Mouse (Mus musculus): ENCODE data around the gene Gm38394. TPM values are rescaled to one million over a fixed set of nuclear protein-coding genes. Genes with fewer than 3 reads are reported as not detected.

Gm38394 gene
- total RNA-seq, 2 experiments from 2014 or later = 27.3 to 27.7 TPM

DNA sequence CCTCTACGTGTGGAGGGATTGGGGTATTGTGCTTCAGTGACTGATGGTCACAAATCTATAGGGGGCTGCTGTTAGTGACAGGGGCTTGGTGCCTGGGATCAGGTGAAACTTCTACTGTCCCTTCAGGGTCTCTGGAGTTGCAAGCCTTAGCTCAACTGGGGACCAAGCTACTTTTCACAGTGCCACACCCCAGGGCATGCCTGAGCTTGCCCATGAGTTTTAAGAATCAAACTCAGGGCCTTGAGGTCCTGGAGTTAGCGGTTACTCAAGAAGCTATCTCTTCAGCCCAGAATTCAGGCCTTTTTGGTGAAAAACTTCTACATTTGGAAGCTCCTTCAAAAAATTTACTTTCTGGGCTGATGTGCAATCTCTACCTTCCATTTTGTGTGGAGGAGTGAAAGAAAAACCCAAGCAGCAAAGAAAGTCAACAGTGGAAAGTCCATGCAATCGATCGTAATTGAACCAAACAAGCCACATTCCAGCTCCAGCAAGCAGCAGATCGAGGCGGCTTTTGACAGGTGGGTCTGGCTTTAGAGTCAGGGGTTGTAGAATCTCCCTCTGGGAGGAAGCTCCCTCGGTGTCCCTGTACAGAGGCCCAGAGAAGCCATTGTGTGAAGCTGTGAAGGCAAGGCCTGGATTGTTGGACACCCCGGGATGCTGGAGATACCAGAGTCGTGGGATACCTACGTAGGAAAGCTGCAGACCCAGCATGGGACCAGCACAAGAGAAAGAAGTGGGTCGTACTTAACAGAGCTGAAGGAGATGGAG, 3.3 kb upstream of the Gm38394 start:
- DNase-seq (ENCODE audit: low spot score in 2 of 2) = no peak

DNA sequence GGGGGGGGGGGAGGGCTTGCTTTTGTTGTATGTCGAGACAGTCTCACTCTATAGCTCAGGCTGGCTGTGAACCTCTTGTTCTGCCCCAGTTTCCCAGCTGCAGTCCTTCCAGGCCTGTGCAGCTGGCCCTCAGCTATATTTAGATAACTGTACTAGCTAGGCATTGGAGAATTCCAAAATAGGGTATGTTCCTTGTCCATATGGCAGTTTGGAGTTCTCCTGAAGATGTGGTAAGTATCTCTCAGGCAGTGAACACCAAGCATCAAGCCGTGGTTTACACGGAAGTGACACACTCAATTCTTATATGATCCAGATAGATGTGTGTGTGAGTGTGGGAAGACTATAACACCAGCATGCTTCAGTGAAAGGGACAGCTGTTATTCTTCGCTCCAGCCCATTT, 2.3 kb upstream of the Gm38394 start:
- DNase-seq (ENCODE audit: low spot score in 2 of 2) = no peak

DNA sequence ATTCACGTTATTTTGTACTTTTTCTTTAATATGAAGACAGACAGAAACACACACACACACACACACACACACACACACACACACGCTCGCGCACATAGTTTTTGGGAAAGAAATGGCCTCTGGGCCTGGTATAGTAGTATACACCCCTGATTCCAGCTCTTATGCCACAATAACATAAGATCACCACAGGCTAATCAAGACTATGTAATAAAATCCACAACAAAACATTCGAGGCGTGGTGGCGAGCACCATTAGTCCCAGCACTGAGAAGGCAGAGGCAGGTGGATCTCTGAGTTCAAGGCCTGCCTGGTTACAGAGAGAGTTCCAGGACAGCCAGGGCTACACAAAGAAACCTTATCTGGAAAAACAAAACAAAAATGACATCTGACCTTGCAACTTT, 1.8 kb upstream of the Gm38394 start:
- DNase-seq (ENCODE audit: low spot score in 2 of 2) = no peak

DNA sequence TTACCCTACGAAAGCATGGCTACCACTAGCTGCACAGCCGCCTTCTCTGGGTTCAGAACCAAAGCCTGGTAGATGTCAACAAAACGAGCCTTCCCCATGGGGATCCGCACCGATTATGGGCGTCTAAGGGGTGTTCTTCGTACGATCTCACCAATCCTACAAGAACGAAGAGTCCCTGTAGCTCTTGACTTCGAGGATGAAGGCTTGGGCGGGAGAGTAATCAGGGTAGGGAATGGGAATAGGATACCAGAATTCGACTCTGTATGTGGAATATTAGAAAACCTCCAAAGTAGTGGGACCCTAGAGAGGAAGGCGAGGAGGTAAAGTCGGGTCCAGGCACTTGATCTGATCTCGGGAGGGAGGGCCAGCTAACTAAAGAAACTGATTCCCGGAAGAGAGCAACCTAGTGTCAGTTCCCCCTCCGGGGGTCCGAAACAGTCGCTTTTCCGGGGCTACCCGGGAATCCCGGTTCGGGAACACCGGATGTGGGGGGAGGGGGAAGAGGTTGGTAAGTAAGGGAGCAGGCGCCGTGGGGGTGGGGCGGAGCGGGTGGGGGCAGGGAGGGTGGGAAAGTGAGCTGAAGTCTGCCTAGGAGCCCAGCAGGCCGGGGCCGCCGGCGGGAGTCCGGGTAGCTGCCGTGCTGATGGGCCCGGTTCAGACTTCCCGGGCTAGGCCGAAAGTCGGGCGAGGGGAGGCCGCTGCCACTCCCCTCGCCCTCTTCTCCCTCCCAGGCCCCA, 484 bp downstream of the Gm38394 start, which contains the start of gene Zbed6:
Gene Zbed6, minus strand, starts transcription at position 420 of the 737 bp plus-strand sequence.
- peak; percentile 36 to 66 for DNase-seq (ENCODE audit: low spot score in 2 of 2)

DNA sequence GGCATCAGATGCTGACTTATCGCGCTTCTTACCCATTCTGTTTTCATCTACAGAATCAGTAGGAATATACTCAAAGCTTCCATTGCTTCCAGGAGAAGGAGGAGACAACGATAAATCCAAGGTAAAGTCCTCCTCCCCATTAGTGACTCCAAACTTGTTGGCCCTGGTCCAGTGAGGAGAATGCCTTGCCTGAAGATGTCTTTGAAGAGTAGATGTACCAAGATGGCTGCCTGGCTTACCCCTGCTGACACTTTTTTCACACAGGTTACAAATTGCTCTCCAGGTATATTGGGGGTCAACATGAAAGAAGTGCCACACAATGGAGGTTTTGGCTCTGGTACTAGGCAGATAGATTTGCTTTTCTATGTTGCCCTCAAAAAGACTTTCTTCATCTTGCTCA, 2.2 kb downstream of the Gm38394 start:
- DNase-seq (ENCODE audit: low spot score in 2 of 2) = no peak

DNA sequence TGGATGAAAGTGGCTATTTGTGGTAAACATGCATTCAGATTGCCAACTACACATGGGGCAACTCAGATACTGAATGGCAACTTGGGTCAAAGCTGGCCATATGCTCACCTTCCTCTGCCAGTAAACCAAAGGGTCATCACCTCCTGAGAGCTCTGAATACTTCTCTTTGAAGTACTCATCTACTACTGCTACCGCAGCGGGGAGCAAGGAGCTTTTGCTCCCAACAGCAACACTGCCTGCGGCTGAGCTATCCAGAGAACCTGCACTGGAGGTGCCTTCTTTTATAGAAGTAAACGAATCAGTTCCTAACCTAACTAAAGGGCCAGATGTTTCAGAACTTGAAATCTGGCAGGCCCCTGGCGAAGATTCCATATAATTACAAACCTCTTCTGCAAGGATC, 4.3 kb downstream of the Gm38394 start:
- no peak for DNase-seq (ENCODE audit: low spot score in 2 of 2)

DNA sequence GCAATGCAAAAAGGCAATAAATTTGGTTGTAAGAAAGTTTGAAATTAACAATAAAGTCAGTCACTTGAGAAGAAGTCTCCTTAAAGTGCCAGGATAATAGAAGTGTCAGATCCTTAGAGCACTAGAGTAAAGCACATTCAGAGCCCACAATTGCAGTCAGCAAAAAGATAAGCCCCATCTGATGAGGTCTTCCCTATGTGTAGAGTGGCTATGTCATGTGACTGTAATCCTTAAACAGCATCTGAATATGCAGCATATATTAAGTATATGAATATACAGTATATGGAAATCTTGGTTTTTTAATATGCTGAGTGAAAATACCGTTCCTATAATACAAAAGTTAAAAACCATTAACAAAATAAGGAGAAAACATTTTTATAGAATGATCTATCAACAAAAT, 8.1 kb downstream of the Gm38394 start:
- no peak for DNase-seq (ENCODE audit: low spot score in 2 of 2)

DNA sequence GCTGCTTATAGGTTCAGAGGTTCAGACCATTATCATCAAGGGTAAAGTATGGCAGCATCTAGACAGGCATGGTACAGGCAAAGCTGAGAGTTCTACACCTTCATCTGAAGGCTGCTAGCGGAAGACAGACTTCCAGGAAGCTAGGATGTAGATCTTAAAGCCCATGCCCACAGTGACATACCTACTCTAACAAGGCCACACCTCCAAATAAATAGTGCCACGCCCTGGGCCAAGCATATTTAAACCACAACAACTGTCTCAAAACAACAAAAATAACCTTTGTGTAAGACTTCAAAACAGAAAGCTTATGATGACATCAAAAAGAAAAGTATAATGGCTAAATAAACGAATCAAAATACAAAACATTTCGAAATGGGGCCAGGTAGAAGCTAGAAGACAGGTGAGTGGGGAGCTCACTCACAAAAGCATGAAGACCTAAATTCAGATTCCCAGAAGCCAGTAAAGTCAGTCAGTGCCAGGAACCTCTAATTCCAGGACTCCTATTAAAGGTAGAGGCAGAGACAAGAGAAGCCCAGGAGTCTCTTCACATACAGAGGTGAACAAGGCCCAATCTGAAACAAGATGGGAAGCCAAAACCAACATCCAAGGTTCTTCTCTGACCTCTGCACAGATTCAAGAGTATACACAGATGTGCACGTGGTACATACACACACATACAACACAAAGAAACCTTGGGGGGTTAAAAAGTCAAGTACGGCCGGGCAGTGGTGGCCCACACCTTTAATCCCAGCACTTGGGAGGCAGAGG, 10.6 kb downstream of the Gm38394 start:
- no peak for DNase-seq (ENCODE audit: low spot score in 2 of 2)

DNA sequence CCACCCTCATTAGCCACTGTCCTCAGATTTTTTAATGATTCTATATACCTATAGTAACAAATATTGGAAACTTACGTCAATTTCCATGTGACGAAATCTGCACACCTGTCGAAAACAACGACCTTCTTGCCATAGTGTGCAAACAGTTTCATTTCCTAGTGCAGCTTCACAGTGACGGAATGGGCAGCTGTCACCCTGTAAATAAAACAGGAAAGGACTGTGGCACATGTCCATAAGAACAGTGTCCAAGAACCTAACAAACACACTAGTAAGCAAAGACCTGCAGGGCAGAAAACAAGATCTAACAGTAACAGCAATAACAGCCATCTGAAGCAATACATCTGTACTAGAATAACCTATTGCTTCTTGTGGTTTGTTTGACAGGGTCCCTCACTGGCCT, 15.5 kb downstream of the Gm38394 start:
- no peak for DNase-seq (ENCODE audit: low spot score in 2 of 2)

DNA sequence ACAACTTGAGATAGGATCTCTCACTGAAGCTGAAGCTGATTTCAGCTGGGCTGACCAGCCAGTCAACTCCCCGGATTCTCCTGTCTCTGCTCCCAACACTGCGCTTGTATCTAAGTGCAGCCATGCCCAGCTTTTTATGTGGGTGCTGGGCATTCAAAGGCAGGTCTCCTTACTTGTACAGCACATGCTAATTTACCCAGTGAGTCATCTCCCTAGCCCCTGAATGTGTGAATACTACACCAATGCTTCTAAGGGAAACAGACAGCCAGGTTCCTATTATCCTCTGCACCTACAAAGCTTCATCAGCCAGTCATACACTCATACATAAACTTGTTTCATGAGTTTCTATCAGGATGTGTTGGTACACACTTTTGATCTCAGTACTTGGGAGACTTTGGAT, 20.0 kb downstream of the Gm38394 start:
- no peak for DNase-seq (ENCODE audit: low spot score in 2 of 2)

DNA sequence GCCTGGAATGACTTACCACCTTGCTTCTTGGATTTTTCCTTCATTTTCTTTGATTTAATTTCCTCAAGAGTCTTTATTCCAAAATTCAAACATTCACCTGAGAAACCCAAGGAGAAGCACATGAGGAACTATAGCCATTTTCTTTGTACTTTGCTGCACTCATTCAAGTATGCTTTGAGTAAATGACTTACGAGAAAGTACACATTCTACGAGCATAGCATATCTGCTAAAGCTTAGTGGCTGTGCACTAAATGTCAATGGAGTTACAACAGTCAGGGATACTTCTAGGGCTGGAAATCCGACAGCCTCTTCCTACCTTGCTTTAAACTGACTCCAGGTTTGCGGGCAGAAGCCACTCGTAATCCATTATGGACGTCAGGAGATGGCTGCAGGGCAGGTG, 22.6 kb downstream of the Gm38394 start:
- no peak for DNase-seq (ENCODE audit: low spot score in 2 of 2)

DNA sequence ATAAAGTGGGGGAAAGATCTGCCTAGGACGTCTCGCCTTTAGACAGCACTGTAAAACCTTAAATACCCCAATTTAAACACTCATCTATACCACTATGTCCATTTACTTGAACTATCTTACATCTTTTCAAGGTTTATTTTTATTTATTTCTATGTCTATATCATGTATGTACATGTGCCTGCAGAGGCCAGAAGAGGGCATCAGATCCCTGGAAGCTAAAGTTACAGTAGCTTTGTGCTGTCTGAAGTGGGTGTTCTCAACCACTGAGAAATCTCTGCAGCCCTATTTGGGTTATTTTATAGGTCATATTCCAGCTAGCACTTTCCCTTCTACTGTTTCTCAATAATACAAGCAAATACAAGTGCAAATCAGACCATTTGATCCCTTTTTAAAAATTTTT, 28.9 kb downstream of the Gm38394 start:
- DNase-seq (ENCODE audit: low spot score in 2 of 2) = no peak

DNA sequence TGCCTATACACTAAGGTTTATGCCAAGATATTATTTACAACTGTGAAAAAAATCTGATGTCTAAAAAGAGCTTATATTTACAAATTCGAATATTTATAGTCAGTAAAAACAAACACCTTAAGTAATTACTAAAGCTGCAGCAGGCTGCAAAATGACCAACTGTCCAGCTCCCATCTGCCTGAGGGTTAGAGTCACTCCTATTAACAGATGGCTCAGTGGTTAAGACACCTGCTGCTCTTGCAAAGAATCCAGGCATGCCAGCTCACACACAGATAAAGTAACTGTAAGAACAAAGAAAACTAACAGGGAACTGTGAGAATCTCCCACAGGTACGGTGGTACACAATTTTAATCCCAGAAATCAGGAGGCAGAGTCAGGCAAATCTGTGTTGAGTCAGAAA, 36.1 kb downstream of the Gm38394 start:
- no peak for DNase-seq (ENCODE audit: low spot score in 2 of 2)

DNA sequence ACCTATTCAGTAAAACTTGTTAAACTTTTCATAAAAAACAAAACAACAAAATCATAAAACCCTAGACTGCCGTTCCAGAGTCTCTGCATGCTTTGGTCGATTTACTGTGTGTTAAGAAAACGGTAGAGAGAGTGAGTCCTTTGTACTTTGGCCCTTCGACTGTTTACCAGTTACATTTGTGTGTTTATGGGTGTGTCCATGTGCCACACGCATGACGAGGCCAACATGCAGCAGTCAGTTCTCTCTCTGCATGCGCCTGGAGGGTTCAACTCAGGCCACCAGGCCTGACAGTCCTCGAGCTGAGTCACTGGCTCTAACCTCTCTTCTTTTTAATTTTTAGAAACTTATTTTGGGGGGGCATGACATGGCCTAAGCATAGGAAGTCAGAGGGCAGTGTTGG, 42.8 kb downstream of the Gm38394 start:
- no peak for DNase-seq (ENCODE audit: low spot score in 2 of 2)

DNA sequence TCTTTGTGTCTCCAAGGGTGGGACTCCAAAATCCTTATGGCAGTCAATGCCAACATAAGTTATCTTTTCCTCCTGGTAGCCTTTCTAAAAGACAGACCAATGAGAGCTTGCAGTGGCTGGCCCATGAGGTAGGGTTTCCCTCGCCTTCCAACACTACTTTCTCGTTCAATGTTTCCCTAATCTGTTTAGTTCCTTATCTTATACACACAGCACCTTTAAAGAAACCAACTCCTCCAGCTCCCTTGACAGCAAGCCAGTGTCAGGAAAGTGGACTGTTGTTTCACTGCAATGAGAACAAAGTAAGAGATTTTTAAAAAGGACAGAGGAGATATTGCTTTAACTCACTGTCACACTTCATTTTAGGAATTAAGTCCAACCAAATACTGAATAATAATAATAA, 43.2 kb downstream of the Gm38394 start:
- no peak for DNase-seq (ENCODE audit: low spot score in 2 of 2)

DNA sequence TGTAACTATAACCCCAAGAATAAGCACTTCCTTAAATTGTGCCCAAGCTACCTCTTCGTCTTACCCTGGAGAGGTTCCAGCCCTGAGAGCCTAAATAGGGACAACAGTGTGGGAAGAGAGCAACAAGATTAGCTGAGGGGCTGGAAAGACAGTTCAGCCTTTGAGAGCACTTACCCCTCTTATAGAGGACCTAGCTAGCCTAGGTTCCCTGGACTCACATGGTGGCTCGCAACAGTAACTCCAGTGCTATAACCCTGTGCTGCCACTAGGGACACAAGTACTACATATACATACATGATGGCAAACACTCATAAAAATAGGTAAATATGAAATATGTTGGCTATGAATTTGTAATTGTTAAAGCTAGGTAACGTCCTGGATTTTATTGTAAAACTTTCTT, 47.3 kb downstream of the Gm38394 start:
- no peak for DNase-seq (ENCODE audit: low spot score in 2 of 2)

DNA sequence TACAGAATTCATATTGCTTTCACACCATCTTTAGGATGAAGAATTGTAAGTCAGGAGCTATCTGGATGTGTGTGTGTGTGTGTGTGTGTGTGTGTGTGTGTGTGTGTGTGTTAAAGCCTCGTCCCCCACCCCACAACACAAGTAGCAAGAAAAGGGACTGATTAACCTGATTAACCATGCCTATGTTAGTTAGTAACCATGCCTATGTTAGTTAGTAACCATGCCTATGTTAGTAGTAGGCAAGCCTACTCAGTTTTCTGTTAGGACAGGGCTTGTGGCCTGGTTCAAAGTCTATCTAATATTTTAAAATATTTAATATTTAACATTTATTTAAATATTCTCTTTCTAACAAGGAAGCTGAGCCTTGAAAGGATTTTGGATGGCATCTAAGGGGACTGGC, 49.7 kb downstream of the Gm38394 start:
- DNase-seq (ENCODE audit: low spot score in 2 of 2) = no peak

DNA sequence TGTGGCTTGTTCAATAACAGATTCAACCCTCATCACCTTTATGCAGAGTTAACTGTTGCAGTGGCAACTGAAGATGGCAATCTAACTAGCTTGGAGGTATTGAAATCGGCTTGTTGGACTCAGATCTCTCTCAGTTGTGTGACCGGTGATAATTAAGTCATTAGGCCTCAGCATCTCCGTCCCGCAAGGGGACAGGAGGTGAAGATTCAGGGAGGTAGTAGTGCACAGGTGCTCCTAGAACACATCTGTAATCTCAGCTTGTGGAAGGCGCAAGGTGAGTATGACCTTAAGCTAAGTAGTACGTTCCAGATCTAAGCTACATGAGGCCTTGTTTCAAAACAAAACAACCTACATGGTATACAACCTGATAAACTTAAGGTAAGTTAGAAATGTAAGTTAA, 50.5 kb downstream of the Gm38394 start:
- DNase-seq (ENCODE audit: low spot score in 2 of 2) = no peak

DNA sequence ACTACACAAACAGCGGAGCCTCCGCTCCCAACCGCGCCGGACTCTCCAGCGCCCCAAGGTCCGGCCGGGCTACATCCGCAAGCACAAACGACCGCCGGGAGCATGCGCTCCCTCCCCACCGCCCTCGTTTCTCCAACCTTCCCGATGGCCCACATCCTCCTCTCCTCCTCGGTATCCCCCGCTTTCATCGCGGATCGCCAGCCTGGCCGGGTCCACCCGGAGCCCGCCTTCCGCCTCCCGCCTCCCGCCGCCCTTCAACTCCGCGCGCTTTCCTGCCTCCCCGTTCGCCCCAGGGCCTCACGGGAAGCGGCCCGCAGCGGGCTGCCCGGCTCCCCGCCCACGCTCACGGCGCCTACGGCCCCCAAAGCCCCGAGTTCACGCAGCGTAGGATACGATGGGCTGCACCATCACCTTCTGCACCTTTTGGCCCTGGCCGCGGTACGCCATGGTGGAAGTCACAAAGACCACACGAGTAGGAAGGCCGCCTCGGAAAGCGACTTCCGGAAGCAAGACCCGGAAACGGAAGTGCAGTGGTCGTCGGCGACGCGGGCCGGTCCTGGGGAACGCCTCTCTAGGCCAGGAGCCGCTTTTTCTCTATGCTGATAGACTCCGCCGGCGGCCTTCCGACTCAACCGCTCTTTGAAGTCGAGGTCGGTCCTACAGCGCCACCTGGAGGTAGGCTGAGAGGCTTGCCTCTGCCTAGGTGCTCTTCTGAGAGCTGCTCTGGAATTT, 51.2 kb downstream of the Gm38394 start, which contains the start of gene Snrpe:
Gene Snrpe, minus strand, starts transcription at position 521 of the 732 bp plus-strand sequence.
- peak; percentile 93 to 96 for DNase-seq (ENCODE audit: low spot score in 2 of 2)

DNA sequence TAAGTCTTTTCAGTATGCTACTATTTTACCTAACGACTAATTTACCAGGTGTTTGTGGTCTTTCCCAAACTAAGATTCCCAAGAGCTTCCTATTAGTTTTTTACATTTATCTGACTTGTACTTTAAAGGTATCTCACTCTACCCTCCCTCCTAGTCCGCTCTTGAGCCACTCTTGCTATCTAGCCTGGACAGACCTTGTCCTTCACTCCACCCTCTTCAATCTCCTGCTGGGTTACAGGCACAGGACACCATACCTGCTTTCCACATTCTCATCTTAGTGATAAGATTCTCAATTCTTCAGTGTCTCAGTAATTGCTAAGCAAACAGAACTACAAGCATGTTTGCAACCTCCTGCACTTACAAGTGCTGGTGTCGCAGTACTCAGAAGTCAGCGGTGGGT, 57.9 kb downstream of the Gm38394 start:
- no peak for DNase-seq (ENCODE audit: low spot score in 2 of 2)

DNA sequence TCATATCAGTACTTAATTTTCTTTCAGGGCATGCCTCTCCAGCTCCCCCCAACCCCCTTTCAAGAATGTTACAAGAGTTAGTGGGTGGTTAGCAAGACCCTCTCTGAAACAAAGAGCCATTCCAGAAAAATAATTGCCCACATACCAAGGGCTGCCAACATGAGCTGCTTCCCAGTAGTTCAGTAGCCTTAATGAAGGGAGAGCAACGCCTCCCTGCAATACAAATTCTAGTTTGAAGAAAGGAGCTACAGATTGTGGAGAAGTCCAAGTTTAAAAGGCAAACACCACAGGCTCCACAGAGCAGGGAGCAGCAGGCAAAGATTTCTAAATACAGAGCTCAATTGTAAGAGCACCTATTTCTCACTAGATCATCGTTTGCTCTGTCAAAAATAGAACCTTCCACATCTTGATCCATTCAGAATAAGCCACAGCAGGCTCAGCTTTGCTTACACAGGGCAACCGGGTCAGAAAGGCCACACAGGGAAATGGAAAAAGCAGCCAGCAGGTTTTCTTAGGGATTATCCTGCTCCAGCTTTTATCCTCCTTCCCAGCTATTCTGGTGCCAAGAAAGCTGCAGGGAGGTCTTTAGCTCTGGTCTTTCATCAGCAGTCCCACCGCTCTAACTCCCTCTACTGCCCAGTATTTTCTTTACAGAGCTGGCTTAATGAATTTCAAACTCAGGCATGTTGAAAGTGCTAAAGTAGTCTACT, 64.7 kb downstream of the Gm38394 start:
- peak in 1 of 2 experiments; percentile 27 for DNase-seq (ENCODE audit: low spot score in 2 of 2)
